Comparison of ENCODE assay signal across 8 mouse cellular contexts in the genomic region with DNA sequence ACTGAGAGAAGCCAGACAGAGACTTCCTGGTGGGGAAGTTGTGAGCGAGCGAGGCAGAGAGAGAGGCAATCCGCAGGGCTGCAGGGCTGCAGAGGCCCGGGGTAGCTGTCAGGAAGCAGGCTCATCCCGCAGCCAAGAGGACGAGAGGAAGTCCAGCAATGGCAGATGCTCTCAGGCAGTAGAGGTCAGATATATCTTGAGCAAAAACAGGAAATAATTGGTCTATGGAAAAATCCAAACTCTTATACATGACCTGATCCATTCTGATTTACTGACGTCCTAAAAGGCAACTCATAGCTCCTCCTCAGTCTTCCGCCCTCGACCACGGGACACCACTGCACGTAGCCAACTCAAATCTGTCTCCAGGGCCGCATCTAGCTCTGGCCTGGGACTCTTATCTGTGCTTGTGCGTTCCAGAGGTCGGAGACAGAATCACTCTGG. TPM values are rescaled to one million over a fixed set of nuclear protein-coding genes. Genes with fewer than 3 reads are reported as not detected.
DNase-seq lines count a peak whose midpoint lies in the region; ATAC-seq and TF ChIP-seq lines count a peak whose summit lies in the region.

No protein-coding gene starts in this region.

- DNase-seq in hindbrain, postnatal 0 days (ENCODE audit: low spot score): no peak
- DNase-seq in heart, embryonic 10.5 days (ENCODE audit: low spot score): peak; percentile 77
- peak; percentile 73 for DNase-seq in kidney, postnatal 14 days
- DNase-seq in right cerebral cortex, adult 18-20 months: no peak
- no peak for DNase-seq in layer of hippocampus, adult 9-11 months

- H3K4me3 ChIP-seq in hindbrain, postnatal 0 days (ENCODE audit: low read length): no peak overlapping the region
- no peak overlapping the region for H3K4me3 ChIP-seq in hindbrain, embryonic 13.5 days
- H3K4me3 ChIP-seq in heart, embryonic 10.5 days: peak overlapping the region; percentile 36

- no peak overlapping the region for H3K27ac ChIP-seq in hindbrain, postnatal 0 days
- no peak overlapping the region for H3K27ac ChIP-seq in hindbrain, embryonic 13.5 days
- H3K27ac ChIP-seq in heart, embryonic 10.5 days: peak overlapping the region; percentile 86

- WGBS in hindbrain, postnatal 0 days: 53% methylated on average over 14 of the region's 14 CpGs
- 69% methylated on average over 14 of the region's 14 CpGs for WGBS in hindbrain, embryonic 13.5 days
- WGBS in heart, embryonic 10.5 days: 15% methylated on average over 14 of the region's 14 CpGs

- no peak for ATAC-seq in hindbrain, postnatal 0 days
- no peak for ATAC-seq in hindbrain, embryonic 13.5 days (ENCODE audit: low FRiP score)
- peak; percentile 46 for ATAC-seq in megakaryocyte progenitor cell, adult 5-6 weeks (replicated peaks; ENCODE audit: poor library complexity)
- no peak for ATAC-seq in cerebellum, adult (ENCODE audit: insufficient number of reproducible peaks, low FRiP score, low TSS enrichment)

- H3K4me2 ChIP-seq in hindbrain, postnatal 0 days (ENCODE audit: low read depth, low read length): no peak overlapping the region
- H3K4me2 ChIP-seq in hindbrain, embryonic 13.5 days: no peak overlapping the region

- peak overlapping the region; percentile 35; the same call in 1 of the 2 replicates for H3K9ac ChIP-seq in hindbrain, postnatal 0 days (replicated peaks; ENCODE audit: low read length)
- no peak overlapping the region for H3K9ac ChIP-seq in hindbrain, embryonic 13.5 days

- peaks cover 14% of the 10 kb centered on the region for H3K4me1 ChIP-seq in hindbrain, postnatal 0 days (ENCODE audit: insufficient read depth, low read length)
- H3K4me1 ChIP-seq in hindbrain, embryonic 13.5 days (replicated peaks): peaks cover 38% of the 10 kb centered on the region
- H3K4me1 ChIP-seq in heart, embryonic 10.5 days: peaks cover 34% of the 10 kb centered on the region

- no peaks in the 10 kb centered on the region for H3K27me3 ChIP-seq in hindbrain, postnatal 0 days (ENCODE audit: insufficient read depth, low read length)
- no peaks in the 10 kb centered on the region for H3K27me3 ChIP-seq in hindbrain, embryonic 13.5 days
- H3K27me3 ChIP-seq in heart, embryonic 10.5 days (ENCODE audit: insufficient read depth, poor library complexity, severe bottlenecking): no peaks in the 10 kb centered on the region; the same call in 1 of the 2 replicates

- 0 out of 2 replicates have a peak, but pooled peaks cover 3% of the 10 kb centered on the region for H3K36me3 ChIP-seq in hindbrain, postnatal 0 days (ENCODE audit: insufficient read depth, low read length)
- peaks cover 20% of the 10 kb centered on the region for H3K36me3 ChIP-seq in hindbrain, embryonic 13.5 days
- peaks cover 19% of the 10 kb centered on the region; the same call in 1 of the 2 replicates for H3K36me3 ChIP-seq in heart, embryonic 10.5 days

- no peak for TF ChIP-seq CTCF in hindbrain, postnatal 0 days (IDR thresholded peaks at IDR 0.05; ENCODE audit: low read depth)

- no peaks in the 10 kb centered on the region for H3K9me3 ChIP-seq in hindbrain, postnatal 0 days (ENCODE audit: low read length)
- H3K9me3 ChIP-seq in hindbrain, embryonic 13.5 days: no peaks in the 10 kb centered on the region
- H3K9me3 ChIP-seq in heart, embryonic 10.5 days: no peaks in the 10 kb centered on the region

RNA-seq across cellular contexts. Expression of gene Stx2, which starts 5.8 kb away (rescaled TPM):
- total RNA-seq in hindbrain, postnatal 0 days (2014; rRNA removed): 14.1 and 16.3 TPM in 2 replicates
- 11.9 and 15.0 TPM in 2 replicates for polyA plus RNA-seq in hindbrain, postnatal 0 days (2015; fragmentation: Nextera tagmentation; extraction: Ambion mirVana)
- polyA plus RNA-seq in hindbrain, embryonic 13.5 days (2015; fragmentation: Nextera tagmentation; extraction: Ambion mirVana): 18.0 and 21.1 TPM in 2 replicates
- polyA plus RNA-seq in heart, embryonic 10.5 days (2016; fragmentation: Nextera tagmentation; extraction: Ambion mirVana): 19.8 and 23.9 TPM in 2 replicates
- 12.6 and 19.4 TPM in 2 replicates for total RNA-seq in megakaryocyte progenitor cell, adult 5-6 weeks (2015)
- 24.3 and 26.0 TPM in 2 replicates for total RNA-seq in megakaryocyte progenitor cell, adult 5-6 weeks (2017)

RNA-seq across cellular contexts. Expression of gene Ran, which starts 17.3 kb away (rescaled TPM):
- total RNA-seq in hindbrain, postnatal 0 days (2014; rRNA removed): 156 and 159 TPM in 2 replicates
- polyA plus RNA-seq in hindbrain, postnatal 0 days (2015; fragmentation: Nextera tagmentation; extraction: Ambion mirVana): 304 and 314 TPM in 2 replicates
- polyA plus RNA-seq in hindbrain, embryonic 13.5 days (2015; fragmentation: Nextera tagmentation; extraction: Ambion mirVana): 416 and 421 TPM in 2 replicates
- 581 and 755 TPM in 2 replicates for polyA plus RNA-seq in heart, embryonic 10.5 days (2016; fragmentation: Nextera tagmentation; extraction: Ambion mirVana)
- 583 and 587 TPM in 2 replicates for total RNA-seq in megakaryocyte progenitor cell, adult 5-6 weeks (2015)
- total RNA-seq in megakaryocyte progenitor cell, adult 5-6 weeks (2017): 525 and 594 TPM in 2 replicates

RNA-seq across cellular contexts. Expression of gene Rimbp2, which starts 49.3 kb away (rescaled TPM):
- total RNA-seq in hindbrain, postnatal 0 days (2014; rRNA removed): 18.9 and 20.9 TPM in 2 replicates
- 4.5 and 4.6 TPM in 2 replicates for polyA plus RNA-seq in hindbrain, postnatal 0 days (2015; fragmentation: Nextera tagmentation; extraction: Ambion mirVana)
- polyA plus RNA-seq in hindbrain, embryonic 13.5 days (2015; fragmentation: Nextera tagmentation; extraction: Ambion mirVana): 4.2 and 5.1 TPM in 2 replicates
- polyA plus RNA-seq in heart, embryonic 10.5 days (2016; fragmentation: Nextera tagmentation; extraction: Ambion mirVana): 0.20 and 0.55 TPM in 2 replicates
- not detected in 2 replicates for total RNA-seq in megakaryocyte progenitor cell, adult 5-6 weeks (2015)
- not detected in 2 replicates for total RNA-seq in megakaryocyte progenitor cell, adult 5-6 weeks (2017)

Comparison
In these comparisons a context has a peak if more than half of its experiments do, and no peak if none do; other contexts are left out.
1. DNase-seq: peak in heart, embryonic 10.5 days (single experiment) and kidney, postnatal 14 days (single experiment); none in hindbrain, postnatal 0 days (single experiment), right cerebral cortex, adult 18-20 months (single experiment) and layer of hippocampus, adult 9-11 months (single experiment).